Mouse (Mus musculus) embryonic fibroblast, embryonic 13.5 days (primary cell): ENCODE data around the gene Galnt6. TPM values are rescaled to one million over a fixed set of nuclear protein-coding genes. Genes with fewer than 3 reads are reported as not detected.

ENCODE experiments used
- H3K27ac ChIP-seq: 2 replicates; pipeline ENCODE4 v1.5.1; 2012; ENCODE audit warnings: low read length, control low read depth, inconsistent platforms; ENCODE audit not compliant: insufficient read depth
- H3K4me1 ChIP-seq: 2 replicates; pipeline ENCODE4 v1.6.1; 2011; ENCODE audit warnings: low read length; ENCODE audit not compliant: control insufficient read depth, insufficient read depth
- H3K4me3 ChIP-seq: 2 replicates; pipeline ENCODE4 v1.5.1; 2011; ENCODE audit warnings: mild to moderate bottlenecking, control low read depth, low read length; ENCODE audit not compliant: insufficient read depth
- CTCF ChIP-seq: IDR thresholded peaks from 2 replicates; pipeline ENCODE4 v1.5.1; 2011; ENCODE audit warnings: mild to moderate bottlenecking, control low read depth, low read length, moderate library complexity, borderline replicate concordance; ENCODE audit not compliant: insufficient read depth
- POLR2A ChIP-seq: IDR thresholded peaks from 2 replicates; pipeline ENCODE4 v1.6.1; 2011; ENCODE audit warnings: low read depth, mild to moderate bottlenecking, control low read depth, low read length, moderate library complexity
- polyA plus RNA-seq: library from polyadenylated mRNA; stranded (reverse); fragments of >200 nt; gene quantifications from 2 replicates; pipeline ENCODE4 v1.2.4, GENCODE M21; 2011; ENCODE audit warnings: low read depth; ENCODE audit not compliant: missing spikeins, insufficient read length

Gene Galnt6
- polyA plus RNA-seq, 1 experiment, result not detected

- Histone ChIP-seq H3K4me1 (no peaks in the 10 kb centered on the region), H3K4me3 (no peak overlapping the region), H3K27ac (no peak overlapping the region)
- TF ChIP-seq CTCF (no peak), POLR2A (no peak)
These were observed 22.9 kb downstream of the Galnt6 start for GRCm38 (mm10) chr15:100706226-100706625.

DNA sequence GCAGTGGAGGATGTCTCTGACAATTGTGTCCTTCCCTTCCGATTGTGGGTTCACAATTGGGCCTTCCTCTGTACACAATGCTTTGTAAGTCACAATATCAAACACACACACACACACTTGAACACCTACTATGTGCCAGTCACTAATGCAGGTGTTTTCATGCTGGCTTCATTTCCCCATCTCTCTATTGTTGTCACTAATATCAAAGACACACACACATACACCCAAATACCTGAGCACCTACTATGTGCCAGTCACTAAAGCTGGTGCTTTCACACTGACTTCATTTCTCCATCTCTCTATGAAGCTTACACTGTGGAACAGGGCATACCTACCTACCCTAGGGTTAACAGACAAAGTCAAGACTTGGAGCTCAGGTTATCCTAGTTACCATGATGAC lies 23.8 kb downstream of the Galnt6 start:
- TF ChIP-seq POLR2A, result no peak
- TF ChIP-seq CTCF, result no peak
- H3K4me3 ChIP-seq, result no peak overlapping the region
- H3K4me1 ChIP-seq, result no peaks in the 10 kb centered on the region
- no peak overlapping the region for H3K27ac ChIP-seq

- TF ChIP-seq POLR2A (no peak), CTCF (no peak)
- H3K4me3 ChIP-seq, result no peak overlapping the region
- H3K4me1 ChIP-seq, result no peaks in the 10 kb centered on the region
- H3K27ac ChIP-seq, result no peak overlapping the region
These were observed 25.3 kb downstream of the Galnt6 start for GRCm38 (mm10) chr15:100703913-100704312.

DNA sequence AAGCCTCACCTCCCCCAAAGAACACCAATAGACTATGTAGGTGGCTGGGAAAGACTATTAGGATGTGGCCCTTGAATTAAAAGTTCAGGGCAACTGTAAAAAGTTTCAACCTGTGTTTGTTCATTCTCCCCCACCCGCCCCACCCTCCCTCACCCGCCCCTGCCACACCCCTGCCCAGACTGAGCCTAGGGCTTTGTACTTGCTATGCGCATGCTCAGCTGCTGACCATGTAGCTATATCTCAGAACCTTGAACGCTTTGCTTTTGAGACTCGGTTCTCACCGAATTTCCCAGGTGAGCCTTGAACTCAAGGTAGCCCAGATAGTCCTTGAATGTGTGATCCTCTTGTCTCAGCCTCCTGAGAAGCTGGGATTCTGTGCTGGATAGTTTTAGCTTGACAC lies 27.3 kb downstream of the Galnt6 start:
- no peak for TF ChIP-seq CTCF
- H3K4me1 ChIP-seq, result no peaks in the 10 kb centered on the region
- H3K4me3 ChIP-seq, result no peak overlapping the region
- no peak overlapping the region for H3K27ac ChIP-seq

DNA sequence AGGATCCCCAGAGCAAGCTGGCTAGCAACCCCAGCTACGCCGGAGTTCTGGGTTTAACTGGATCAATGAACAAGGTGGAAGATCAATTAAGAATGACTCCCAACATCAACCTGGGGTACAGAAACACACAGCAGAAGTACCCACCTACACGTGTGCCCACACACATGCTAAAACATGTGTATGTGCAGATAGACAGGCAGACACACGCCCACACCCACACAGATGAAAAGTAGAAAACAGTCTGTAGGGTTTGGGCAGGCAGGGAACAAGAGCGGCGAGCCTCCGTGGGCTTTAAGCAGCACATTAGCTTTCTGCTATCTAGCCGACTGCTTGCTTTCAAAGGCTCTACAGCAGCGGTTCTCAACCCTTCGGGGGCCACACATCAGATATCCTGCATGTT lies 28.1 kb downstream of the Galnt6 start:
- Histone ChIP-seq H3K4me1 (no peaks in the 10 kb centered on the region), H3K4me3 (no peak overlapping the region), H3K27ac (no peak overlapping the region)
- TF ChIP-seq POLR2A (no peak), CTCF (no peak)

DNA sequence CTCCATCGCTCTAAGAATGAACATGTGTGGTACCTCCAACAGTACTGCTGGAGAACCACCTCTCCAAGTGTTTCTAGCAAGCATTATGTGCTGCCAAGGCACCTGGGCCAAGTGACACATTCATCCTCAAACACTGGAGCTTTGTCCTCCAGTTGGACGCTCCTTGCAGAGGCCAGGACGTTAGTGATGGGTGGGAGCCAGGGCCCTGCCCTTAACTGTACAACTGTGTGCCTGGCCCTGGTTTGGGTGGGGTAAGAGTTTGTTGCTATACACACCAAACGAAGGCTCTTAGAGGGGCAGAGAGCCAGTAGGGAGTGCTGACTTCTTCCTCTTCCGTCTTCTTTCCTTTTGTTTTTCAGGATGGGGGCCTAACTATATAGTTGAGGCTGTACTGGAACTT lies 28.8 kb downstream of the Galnt6 start:
- no peak overlapping the region for H3K27ac ChIP-seq
- TF ChIP-seq POLR2A, result no peak
- no peak for TF ChIP-seq CTCF
- no peaks in the 10 kb centered on the region for H3K4me1 ChIP-seq
- H3K4me3 ChIP-seq, result no peak overlapping the region

DNA sequence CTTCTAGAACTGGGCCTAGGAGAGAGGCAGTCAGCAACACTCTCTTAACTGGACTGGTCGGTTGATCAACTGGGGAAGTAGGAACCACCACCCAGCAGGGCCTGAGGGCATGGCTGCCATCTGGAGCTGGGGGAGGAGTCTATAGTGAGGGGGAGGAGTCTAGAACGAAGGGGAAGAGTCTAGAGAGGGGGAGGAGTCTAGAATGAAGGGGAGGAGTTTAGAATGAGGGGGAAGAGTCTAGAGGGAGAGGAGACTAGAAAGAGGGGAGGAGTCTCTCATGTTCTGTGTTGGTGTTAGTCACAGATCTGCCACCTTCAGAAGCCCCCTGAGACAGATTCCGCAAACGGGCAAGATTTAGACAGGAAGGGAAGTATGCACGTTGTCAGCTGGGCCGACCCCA lies 29.8 kb downstream of the Galnt6 start:
- Histone ChIP-seq H3K4me1 (no peaks in the 10 kb centered on the region), H3K27ac (no peak overlapping the region), H3K4me3 (no peak overlapping the region)
- TF ChIP-seq POLR2A (no peak), CTCF (no peak)

DNA sequence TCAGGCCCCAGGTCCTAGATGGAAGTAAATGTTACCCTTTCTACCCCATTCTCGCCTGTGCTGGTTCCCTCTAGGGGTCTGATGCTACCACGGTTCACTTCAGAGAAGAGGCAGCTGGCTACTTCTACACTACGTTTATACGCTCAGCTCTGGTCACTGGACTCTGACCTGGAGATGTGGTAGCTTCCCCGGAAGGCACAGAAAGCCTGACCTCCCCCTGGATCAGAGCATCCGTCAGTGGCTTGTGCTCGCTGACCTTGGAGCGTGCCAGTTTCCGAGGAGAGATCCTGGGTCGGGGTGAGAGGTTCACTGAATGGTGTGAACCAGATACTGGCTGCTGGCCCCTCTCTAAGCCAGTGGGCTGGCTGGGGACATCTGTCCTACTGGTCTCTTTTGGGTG lies 31.1 kb downstream of the Galnt6 start:
- Histone ChIP-seq H3K4me3 (no peak overlapping the region), H3K27ac (no peak overlapping the region), H3K4me1 (no peaks in the 10 kb centered on the region)
- TF ChIP-seq CTCF (no peak), POLR2A (no peak)

GRCm38 (mm10) chr15:100694406-100694805 lies 34.8 kb downstream of the Galnt6 start:
- no peaks in the 10 kb centered on the region for H3K4me1 ChIP-seq
- TF ChIP-seq CTCF (no peak), POLR2A (no peak)
- H3K4me3 ChIP-seq, result no peak overlapping the region
- H3K27ac ChIP-seq, result no peak overlapping the region

- TF ChIP-seq POLR2A (no peak), CTCF (no peak)
- Histone ChIP-seq H3K27ac (no peak overlapping the region), H3K4me3 (no peak overlapping the region), H3K4me1 (peaks cover 6% of the 10 kb centered on the region; the same call in 1 of the 2 replicates)
These were observed 37.2 kb downstream of the Galnt6 start for GRCm38 (mm10) chr15:100691990-100692389.

DNA sequence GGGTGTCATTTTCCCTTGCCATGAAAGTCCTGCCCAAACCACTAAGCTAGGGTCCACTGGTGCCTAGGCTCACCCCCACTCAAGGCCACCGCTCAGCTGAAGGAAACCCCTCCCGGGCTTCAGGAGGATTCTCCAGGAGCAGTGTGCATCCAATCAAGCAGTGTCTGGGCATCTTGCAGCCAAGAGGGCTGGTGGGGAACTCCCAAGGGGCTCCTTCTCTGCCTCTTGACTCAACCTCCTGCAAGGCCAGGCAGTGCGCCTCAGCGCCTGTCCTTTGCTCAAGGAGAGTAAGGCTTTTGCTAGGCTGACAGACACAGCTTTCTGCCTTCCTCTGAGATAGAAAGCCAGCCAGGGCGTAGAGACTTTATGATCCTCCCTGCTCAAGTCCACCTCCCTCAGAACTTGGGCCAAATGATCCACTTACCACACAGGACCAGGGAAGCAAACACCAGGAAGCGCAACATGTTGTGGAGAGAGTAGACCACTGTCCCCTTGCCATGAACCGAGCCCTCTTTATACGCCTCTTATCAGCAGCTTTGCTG lies 41.7 kb downstream of the Galnt6 start, which contains the start of gene Cela1:
Cela1 (minus strand) TSS at position 492 of the 542 bp plus-strand sequence.
- H3K4me3 ChIP-seq, result no peak within 1 kb of the TSS
- H3K27ac ChIP-seq, result no peak within 1 kb of the TSS
- H3K4me1 ChIP-seq, result peaks cover 8% of the 10 kb centered on the region; the same call in 1 of the 2 replicates
- no peak for TF ChIP-seq CTCF
- no peak for TF ChIP-seq POLR2A
